Mouse (Mus musculus) ovary, adult 18-20 months (tissue): ENCODE results near the gene Galnt2.

Experiments
- DNase-seq: peaks from one replicate; pipeline ENCODE4 v3.0.0; 2022; ENCODE audit warnings: low spot score, mixed read lengths

The Galnt2 gene

DNA sequence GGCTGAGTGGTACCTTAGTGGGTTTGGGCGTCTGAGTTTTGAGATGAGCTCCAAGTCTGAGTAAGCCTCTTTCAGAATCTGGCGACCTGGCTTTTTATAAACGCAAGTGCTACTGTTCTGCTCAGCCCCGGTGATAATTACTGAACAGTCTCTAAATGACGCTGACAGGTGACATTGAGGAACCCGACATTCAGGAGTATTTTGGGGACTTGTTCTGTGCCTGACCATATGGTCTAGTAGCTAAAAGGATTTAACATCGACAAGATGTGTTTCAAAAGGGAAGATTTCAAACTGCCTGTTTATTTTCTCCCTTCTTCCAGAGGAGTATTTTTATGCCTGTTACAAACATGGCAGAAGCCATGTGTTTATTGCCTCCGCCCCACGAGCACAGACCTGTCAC, 61.8 kb downstream of the Galnt2 start:
- DNase-seq, result no peak

DNA sequence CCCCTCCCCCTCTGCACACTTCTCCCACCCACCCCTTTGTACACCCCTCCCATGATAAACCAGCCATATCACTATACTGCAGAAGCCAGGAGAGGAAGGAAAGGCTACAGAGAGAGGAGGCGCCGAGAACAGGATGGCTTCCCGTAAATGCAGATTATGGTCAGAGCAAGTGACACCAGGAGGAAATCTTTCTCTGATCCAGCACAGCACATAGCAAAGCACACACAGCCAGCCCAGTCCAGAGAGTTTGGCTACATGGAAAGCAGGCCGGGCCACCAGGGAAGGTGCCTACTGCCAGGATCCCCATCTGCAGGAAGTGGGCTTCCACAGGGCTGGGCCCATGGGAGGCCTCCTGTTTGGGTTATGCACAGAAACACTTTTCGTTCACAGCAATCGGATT, 63.2 kb downstream of the Galnt2 start:
- no peak for DNase-seq

DNA sequence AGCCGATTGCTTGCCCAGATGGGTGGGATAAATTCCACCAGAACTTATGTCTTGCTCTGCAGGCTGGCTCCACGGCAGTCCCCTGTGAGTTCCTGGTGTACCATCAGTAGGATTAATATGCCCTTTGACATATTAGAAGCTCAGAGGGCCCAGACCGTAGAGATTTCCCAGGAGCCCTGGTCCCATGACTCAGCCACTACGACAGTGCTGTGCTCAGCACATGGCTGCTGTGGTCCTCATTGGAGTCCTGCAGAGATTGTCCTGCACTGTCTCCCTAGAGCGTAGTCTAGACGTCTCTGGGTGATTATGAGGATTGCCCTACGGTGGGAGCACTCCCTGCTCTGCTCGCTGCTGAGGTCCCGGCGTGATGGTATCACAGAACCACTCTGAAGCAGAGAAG, 63.7 kb downstream of the Galnt2 start:
- DNase-seq, result no peak

DNA sequence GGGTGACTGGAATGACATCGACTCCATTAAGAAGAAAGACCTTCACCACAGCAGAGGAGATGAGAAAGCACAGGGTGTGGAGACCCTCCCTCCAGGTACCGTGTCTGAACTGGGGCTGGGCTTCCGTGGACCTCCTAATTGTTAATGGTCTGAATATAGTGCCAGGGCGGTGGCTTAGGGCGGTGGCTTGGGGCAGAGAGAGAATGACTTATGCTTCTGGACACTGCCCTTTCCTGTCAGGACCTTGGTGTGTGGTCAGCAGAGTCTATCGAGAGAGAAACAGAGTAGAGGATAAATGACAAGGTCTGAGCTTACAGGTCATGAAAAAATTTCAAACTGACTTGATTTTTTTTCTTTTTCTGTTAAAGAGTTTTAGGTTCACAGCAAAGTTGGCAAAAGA, 64.2 kb downstream of the Galnt2 start:
- no peak for DNase-seq

DNA sequence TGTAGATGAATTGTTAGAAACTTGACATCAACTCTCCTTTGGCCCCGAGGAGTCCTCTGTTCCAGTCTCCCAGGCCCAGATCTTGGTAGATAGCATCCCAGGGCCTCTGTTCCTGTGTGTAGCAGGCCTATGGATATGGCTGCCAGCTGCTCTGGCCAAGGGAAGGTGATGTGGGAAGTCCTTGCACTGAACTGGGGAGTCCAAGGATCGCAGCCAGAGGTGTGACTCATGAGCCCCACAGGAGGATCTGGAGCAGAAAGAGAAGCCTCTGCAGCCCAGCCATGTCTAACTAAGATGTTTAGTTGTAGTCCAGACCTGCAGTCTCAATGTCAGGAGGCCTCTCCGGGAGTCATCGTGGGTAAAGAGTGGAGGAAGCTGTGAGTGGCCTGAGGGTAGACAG, 70.3 kb downstream of the Galnt2 start:
- DNase-seq, result no peak

DNA sequence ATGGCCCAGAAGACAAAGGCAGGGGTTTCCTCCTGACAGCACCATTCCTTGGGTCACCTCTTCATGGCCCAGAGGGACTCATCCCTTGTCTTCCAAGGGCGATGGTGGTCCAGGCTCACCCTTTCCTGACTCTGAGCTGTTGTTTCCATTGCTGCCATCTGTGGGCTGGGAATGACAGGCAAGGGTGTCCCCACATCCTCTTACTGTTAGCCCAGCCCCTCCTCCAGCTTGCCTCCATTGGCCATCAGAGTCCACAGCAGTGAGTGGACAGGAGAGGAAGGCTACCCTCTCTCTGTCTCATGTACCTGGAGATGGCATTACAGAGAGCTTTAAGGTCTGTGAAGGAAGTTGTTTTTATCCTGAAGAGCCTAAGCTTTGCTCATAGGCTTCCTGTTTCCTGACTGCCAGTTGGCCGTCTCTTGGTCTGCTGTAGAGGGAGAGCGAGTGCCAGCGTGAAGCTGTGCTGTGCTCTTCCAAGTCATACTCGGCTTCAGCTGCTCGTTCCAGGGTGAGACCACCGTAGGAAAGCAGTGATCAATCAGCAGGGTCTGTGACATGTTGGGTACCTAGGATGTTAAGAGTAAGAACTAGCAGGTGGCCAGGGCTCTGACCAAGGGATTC, 70.9 kb downstream of the Galnt2 start:
- DNase-seq, result no peak

DNA sequence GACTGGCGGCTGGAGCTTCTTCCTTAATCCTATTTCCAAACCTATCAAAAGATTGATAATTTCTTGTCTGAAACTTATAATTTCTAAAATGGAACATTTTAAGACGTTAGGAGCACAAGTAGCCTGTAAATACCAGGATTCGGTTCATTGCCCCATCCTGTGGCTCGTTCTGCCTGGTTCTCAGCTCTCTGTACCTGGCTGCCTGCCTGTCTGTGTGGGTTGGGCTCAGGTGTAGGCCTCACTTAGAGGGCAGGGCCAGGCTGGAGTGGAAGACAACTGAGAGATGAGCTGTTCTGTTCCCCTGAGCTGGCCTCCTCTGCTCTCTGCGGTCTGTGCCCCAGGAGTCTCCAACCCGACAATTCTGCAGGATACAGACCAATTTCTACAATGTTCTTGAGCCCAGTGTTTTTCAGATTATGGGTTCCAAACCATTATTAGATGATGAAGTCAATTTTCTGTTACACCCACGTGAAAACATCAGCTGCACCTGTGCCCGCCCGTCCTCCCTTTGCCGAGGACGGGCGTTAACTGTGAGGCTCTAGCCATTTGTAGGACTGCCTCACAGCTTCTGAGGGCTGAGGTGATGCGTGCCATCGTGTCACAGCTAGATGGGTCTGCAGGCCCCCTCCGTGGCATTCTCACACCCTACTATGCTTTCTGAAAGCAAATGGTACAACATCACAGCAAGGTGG, 72.2 kb downstream of the Galnt2 start:
- DNase-seq, result no peak

DNA sequence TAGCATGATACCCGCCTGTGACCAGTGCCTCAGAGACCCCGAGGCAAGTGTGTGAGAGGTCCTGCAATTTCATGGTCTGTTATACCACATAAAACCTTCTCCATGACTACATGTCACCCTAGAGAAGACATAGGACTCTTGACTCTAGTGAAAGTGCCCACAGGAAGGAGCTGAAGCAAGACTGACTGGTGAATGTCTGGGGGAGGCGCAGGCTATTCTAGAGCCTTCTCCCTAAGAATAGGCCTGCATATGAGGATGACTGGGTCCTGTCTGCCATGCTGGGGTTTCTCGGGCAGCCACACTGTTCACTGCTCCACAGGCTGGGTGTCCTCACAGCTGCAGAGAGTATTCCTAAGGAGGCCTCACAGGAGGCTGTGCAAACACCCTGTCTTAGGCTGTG, 73.0 kb downstream of the Galnt2 start:
- DNase-seq, result no peak

DNA sequence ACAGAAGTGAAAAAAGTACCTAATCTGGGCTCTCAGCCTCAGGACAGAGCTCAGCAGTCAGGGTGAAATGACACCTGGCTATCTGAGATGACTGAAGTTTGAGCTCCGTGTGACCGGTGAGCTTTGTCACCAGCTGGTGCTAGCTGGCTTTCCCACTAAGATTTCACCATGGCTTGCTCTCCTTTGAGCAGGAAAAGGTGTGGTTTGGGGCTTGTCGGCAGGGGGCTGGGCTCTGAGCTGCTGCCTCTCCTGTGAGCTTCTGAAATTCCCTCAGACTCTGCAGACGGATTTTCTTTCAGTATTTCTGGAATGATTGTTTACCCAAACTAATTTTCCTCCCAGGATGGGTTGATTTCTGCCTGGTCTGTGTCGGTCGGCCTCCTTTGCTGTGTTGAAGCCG, 75.4 kb downstream of the Galnt2 start:
- DNase-seq, result no peak

DNA sequence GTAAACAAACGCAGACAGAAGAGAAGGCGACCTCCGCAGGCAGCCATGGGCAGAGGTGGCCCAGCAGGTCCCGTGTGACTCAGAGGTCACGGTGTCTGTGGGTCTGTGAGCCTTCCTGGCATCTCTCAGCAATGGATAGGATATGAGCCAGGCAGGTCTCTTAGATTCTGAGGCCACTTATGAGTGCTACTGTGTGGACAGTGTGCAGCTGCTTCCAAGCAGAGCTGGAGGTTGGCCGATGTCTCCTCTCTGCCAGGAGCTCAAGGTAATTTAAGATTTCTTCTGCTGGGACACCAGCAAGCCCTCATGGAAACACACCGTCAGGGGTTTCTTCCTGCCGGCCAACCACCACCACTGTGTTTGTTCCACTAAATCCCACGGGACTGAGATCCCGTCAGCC, 76.5 kb downstream of the Galnt2 start:
- DNase-seq, result no peak

DNA sequence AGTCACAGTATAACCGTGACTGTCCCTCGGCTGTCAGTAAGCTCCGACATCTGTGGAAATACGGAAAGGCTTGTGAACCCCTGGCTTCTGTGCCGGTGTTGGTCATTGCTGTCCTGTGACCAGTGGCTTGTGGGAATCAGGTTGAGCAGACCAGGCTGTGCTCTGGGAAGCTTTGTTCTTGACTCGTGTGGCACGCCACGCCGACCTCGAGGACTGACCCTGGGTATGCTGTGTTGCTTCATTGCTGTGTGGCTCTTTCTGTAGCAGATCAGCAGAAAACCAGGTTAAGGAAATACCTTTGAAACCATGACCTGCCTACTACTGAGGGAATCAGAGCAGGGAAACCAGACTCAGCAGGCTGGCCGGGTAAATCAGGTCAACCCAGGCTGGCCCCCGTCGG, 79.3 kb downstream of the Galnt2 start:
- no peak for DNase-seq

DNA sequence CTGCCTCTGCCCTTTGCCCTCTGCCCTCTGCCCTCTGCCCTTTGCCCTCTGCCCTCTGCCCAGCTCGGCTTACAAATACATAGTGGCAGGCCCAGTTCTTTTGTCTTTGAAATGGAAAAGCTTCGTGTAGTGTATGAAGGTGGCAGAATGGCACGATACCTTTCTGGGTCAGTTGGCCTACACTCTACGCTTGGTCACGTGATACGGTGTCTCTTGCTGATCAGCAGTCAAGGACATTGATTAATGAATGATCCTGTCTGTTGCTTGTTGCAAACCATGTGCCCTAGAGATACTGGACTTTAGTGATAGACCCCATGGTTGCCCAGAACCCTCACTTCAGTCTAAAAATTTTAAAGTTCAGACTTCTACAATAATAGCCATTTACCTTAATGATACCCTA, 79.9 kb downstream of the Galnt2 start:
- no peak for DNase-seq

DNA sequence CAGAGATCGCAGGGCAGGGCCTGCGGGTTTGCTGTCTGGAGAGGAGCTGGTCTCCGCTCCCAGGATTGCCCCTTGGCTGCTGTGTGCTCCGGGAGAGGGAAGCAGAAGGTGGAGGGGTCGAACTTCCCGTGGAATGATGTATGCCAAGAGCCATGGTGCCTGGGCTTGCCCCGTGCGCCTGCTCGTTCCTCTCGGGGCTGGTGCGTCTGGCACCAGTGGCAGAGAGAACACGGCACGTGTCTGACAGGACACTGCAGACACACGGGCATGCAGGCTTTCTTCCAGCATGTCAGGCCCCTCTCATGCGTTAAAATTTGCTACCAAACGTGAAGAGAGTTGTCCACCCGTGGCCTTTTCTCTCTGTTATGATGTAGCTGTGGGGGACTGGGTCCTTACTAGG, 80.5 kb downstream of the Galnt2 start:
- DNase-seq, result no peak

DNA sequence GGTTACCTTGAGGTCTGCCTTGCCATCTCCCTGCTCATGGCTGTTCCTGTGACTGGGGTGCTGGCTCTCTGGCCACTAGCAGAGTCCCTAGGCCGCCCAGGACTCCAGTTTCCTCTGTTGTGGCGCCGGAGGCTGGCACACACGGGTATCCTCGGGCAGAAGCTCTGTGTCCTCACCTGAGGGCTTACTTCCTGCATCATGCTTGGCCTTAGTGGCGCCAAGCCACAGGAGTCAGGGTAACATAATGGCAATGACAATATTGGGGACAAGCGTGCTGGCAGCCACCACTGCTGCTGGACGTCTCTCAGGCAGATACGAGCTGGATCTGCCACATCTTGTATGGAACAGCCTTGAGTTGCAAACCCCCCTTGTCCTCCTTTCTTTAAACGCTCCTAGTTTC, 81.0 kb downstream of the Galnt2 start:
- DNase-seq, result no peak

DNA sequence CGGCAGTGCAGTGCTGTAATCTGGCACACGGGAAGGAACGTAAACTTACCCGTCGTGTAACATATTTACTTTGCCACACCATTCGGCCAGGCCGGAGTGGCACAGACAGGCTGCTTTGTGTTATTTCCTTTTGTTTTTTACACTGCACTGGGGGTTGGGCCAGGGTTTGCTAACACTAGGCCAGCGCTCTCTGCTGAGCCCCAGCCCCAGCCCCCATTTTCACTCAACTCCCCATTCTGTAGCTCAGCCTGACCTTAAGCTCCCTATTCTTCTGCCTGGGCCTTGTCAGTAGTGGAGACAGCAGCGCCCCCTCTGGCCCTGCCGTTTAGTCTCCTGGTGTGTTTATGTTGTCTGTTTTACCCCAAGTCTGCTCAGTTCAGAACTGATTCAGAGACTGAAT, 83.6 kb downstream of the Galnt2 start:
- no peak for DNase-seq

DNA sequence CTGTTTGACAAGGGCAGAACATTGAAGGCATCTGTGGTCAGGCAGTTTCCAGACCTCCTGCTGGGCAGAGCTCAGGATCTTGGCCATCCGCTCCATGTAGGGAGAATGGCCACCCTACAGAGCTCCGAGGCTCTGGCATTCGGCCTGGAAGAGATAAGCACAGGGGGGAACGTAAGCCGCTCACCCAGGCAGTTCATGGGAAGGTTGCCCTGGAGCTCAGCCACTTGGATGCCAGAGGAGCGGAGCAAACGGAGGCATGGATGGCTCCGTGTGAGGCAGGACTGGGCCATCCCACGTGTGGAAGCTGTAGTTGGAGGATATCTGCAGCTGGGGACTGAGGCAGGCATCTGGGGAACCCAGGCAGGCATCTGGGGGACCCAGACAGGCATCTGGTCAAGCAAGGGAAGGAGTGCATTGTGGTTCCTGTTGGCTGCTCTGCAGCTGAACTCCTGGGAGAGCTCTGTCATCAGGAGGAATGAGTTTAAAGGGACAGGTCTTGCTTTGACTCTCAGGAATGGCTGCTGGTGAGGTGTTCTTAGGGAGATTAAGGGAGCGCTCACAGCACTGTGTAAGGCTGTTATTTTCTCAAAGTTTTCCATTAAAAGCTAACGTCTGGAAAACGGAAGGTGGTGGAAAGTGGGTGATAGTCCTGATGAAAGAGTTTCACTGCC, 85.4 kb downstream of the Galnt2 start:
- DNase-seq, result peak; percentile 81

DNA sequence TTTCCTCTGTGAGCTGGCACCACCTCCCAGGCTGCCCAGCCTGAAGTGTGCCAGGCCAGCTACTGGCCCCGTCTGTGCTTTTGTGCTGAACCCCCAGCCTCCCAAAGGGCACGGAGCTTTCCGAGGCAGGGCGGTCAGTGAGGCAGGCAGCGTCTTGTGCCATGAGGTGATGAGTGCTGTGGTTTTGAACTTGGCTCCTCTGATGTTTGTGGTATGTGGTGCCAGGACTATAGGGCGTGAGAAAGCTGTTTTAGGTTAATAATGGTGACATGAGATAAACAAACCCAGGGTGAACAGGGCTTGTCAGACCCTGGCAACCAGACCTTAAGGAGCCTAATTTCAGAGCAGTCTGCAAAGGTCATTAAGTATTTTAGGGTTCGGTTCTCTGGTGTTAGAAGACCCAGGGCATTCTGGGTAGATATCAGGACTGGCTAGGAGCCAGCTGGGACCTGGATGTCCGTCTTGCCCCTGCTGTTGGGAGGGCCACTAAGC, 86.0 kb downstream of the Galnt2 start:
- no peak for DNase-seq

DNA sequence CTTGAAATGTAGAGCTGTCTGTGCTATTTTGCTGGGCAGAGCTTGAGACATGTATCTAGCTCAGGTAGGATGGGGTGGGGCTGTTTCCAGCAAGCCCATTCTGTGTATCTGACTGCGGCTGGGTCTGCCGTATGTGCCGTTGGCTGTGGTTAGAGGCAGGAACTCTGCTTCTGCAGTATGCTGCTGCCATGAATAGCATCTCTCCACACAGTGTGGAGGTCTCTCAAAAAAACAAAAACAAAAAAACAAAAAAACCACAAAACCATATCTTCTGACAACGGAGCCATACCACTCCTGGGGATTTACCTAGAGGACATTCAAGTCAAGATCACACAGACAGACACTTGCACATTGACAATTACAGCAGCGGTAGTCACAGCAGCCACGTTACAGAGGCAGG, 86.6 kb downstream of the Galnt2 start:
- DNase-seq, result no peak

DNA sequence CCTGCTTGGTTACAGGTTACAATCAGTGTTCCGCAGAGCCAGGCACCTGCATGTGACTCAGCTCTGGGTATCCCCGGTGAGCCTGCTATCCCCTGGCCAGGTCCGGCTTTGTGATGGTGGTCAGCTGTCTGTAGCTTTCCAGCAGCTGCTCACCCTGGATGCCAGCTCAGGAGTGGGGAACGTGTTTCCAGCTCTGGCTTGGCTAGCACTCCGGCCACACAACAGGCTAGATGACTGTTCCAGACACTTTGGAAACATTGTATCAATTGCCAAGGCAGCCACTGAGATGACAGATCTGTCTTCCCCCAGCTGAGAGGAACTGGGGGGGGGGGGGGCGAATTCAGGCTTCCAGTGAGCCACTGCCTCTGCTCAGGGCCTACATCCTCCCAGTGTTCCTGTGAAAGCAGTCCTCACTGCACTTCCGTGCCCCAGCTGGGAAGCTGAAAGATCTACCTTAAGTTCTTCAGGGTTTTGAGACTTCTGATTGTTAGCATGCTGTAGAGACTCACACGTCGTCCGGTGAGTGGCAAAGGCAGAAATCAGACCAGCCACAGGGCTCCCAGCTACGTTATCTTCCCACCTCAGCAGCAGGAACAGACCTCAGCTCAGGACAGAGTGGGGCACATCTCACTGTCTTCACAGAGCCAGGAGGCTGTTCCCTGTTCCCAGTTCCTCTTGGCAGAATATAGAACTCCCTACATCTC, 87.6 kb downstream of the Galnt2 start:
- DNase-seq, result no peak

DNA sequence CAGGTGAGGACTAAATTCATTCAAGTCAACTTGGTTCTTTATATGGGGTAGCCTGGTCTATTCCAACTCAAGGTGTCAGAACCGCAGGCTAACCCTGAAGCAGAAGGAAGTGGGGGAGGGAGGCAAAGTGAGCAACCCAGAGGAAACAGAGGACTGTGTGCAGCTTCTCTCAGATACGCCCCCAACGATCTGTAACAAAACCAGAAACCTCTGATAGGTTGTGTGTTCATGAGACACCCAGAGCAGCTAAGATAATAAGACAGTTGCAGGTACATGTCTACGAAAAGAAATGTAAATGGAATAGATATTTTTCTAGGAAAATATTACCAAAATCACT, 88.1 kb downstream of the Galnt2 start:
- no peak for DNase-seq

DNA sequence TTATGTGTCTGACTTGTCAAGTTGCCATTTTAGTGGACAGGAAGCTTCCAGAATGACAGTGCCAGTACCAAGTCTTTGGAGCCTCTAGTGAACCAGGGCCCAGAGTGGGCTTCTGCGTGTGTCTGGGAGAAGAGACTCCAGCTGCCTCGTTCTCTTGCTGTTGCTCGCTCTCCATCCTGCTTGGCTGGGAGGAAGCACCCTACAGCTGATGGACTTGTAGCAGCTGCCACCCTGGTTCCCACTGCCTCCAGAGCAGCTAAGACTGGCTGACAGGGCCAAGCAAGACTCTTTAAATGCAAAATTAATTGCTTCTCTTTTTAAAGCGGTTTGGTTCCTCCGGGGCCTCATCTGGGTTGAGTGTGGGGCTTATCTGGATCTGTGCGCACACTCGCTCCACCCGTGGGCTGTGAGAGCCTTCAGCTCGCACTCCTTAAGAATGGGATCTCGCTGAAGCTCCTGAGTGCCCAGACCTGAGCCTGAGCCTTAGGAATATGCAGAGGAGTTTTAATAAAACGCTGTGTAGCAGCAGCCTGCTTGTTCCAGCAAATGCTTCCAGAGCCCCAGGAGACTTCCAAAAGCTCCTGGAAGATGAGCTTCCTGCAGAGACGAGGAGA, 90.1 kb downstream of the Galnt2 start:
- no peak for DNase-seq

DNA sequence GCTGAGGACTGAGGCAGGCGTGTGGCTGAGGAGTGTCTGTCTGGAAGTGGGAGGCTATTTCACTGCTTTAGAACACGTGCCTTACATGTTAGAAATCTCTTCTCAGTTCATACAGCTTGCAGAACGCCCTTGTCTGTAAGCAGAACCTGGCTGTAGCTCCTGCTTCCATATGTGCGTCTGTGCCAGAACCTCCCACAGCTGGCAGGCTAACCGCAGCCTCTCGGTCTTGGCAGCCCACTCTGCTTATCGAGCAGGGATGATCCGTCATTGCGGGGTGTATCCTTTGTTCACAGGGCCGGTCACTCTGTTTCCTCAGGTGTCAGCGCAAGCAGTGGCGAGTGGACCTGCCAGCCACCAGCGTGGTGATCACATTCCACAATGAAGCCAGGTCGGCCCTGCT, 92.2 kb downstream of the Galnt2 start:
- peak; percentile 37 for DNase-seq

DNA sequence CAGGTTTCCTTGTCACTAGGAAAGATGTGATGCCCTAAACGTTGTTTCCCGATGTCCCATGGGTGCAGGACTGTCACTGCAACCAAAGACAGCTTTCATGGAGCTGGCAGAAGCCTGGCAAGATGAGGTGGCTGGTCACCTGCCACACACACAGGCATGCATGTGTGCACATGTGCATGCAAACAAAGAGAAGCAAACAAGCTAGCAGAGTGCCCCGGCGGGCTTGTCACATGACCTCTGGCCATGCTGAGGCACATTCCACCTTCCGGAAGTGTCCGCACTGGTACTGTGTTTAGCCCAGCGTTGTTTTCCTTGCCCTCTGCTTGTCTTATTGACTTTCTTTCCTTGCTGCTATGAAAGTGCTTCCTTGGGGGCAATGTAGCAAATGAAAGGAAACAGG, 97.1 kb downstream of the Galnt2 start:
- no peak for DNase-seq
